Mouse (Mus musculus): ENCODE measurements at regions not wholly inside any gene's neighbourhood (a gene's known extent, or its start where the extent isn't known, plus 50 kb on each side); places are given as distances from the start of the nearest gene placed in this dataset.

DNA sequence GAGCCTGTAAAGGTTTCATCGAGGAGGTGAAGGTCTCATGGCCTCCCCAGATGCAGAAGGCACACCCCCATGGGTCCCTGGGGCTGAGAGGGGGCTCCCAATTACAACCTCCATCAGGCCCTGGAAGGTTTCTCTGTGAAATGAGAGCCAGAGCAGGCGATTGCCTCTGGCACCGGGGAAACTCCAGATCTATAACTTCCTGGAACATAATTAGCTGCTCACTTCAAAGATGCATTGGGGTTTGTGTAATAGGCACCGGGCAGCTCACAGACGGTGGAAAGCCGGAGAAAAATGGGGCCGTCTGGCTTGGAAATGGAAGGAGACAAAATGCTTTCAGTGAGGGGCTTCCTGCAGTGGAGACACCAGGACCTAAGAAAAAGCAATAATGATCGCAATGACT lies 151.2 kb upstream of the Mvb12b start:
- DNase-seq = no peak

GRCm38 (mm10) chr2:34033212-34033611 lies 145.5 kb upstream of the Mvb12b start:
- DNase-seq = peak; percentile 22

DNA sequence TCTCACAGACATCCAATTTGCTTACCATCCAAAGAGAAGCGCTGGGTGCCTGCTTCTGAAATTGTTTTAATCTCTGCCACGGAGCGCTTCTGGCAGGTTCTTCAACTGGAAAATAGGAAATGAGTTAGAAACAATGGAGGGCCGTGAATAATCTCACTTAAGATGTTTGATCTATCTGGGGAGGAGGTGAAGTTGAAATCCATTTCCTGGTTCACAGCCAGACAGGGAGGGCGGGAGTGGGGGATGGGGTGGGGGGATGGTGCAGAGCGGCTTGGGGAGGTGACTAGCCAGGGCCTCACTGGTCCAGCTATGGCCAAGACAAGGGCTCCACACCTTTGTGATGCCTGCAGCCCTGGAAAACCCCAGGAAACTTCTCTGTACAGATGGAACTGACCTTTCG lies 143.7 kb upstream of the Mvb12b start:
- no peak for DNase-seq

DNA sequence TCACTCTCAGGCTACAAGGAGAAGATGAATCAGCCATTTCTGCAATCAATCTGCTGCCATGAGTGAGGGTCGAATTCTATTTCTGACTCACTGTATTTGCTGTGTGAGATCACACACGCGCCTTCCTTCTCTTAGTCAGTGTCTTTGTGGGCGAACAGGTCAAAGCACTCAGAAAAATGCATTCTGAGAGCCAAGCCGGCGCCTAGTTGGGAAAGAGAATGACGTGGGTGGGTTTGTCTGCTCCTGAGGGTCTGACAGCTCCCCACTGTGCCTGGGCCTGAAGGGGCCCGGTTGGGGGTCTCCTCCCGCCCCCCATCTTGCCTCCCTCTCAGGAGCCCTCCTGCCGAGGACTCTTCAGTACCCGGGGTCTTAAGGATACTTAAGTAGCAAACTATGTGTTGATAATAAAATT lies 143.3 kb upstream of the Mvb12b start:
- no peak for DNase-seq

DNA sequence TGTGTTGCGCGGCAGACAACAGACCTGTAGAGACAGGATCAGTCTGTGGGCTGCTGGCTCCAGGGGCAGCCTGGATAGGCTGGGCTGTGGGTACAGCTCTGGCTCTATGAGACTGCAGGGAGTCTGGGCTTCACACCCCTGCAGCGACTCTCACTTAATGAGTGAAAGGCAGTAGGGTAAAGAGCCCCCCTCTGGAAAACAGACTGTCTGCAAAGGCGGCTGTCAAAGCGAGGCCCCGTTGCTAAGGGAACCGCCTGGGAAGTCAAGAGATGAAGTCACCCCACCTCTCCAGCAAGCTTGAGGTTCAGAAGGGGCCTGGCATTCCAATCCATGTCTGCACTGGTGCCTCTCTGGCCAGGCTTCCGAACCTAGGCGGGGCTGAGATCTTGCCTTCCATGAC lies 139.7 kb upstream of the Mvb12b start:
- DNase-seq = no peak

DNA sequence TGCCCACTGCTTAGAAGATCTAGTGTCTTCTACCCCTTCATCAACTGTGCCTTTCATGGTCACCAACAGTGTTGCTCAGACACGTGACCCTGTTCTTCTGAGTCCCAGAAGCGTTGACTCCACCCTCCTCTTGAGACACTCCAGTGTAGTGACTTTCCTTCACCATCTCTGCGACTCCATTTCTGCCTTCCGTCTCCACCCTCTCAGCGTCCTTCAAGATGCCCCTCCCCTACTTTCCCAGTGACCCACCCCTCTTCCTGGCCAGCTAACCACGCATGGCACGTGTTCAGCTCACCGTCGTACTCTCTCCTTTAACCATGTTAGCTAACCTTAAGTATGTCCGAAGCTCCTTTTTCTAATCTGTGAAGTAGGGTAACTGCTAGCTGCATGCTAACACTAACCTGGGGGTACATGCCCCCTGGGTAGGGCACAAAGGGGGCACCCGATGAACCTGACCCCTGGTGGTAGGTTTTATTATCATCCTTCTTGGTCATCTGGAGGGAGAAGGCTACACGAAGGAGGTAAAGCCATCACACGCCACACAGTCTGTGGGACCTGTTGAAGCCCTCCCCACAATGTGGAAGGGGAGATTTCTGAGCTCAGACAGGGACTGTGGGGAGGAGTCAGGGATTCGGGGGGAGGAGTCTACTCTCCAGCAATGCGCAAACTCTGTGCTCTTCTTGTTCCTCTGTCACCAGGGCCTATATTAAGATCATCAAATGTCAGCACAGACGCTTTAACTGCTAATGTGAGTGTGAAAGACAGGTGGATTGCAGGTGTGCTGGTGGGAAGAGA lies 139.0 kb upstream of the Mvb12b start:
- peak; percentile 39 for DNase-seq

GRCm38 (mm10) chr2:34025715-34026360 lies 138.1 kb upstream of the Mvb12b start:
- DNase-seq = peak; percentile 29

- no peak for DNase-seq
Observed at GRCm38 (mm10) chr2:34017142-34017453, 129.4 kb upstream of the Mvb12b start.

DNA sequence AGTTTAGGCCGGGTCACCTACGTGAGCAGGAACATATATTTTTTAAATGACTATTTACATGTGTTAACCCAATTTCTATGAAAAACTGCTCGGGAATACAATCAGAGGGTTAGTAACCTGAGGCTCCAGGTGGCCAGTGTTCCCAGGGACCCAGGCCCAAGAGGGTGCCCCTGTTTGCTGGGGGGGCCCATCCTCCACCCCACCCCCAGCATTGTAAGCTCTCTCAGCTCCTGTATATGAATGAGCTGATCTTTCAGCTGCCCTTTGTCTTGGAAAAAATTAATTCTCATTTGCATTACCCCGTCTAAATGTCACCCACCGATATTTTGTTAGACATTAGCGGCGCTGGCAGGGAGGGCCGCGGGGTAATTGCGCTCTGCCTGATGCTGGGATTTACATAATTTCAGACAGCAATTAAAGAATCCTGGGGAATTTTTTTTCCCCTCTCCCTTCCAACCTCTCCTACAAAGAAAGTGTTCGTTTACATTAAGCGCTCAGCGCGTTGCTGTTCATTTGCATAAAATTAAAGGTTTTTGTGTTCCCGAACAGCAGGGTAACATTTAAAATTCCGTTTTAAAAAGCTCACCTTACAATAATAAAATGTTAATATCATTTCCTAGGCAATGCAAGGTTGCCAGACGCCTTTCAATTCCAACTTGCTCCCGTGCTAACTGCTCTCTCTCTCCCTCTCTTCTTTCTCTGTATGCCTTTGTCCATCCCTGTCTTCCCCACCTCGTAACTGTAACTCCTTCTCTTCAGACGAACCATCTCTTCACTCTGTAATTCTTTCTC lies 128.8 kb upstream of the Mvb12b start:
- DNase-seq = no peak

DNA sequence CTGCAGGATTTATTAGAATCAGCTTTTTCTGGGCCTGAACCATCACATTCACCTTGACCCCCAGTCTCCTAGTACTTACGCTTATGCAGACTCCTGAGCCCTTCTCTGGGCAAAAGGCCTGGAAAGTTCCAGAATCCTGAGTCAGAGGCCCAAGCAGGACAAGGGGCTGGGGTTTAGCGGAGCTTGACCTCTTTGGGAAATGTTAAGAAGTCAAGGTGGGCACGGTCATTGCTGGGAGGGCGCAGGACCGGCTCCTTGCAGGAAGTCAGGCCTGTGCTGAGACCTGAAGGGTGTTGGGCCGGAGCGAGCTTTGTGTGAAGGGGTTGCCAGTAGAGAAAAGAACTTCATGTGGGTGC lies 127.9 kb upstream of the Mvb12b start:
- no peak for DNase-seq

GRCm38 (mm10) chr2:34014868-34015639 lies 127.3 kb upstream of the Mvb12b start:
- no peak for DNase-seq

- DNase-seq = no peak
Observed at GRCm38 (mm10) chr2:34010166-34010565, 122.4 kb upstream of the Mvb12b start.

- DNase-seq = no peak
Observed at GRCm38 (mm10) chr2:34007916-34008315, 120.2 kb upstream of the Mvb12b start.

- no peak for DNase-seq
Observed at GRCm38 (mm10) chr2:33997106-33997505, 109.4 kb upstream of the Mvb12b start.

- DNase-seq = no peak
Observed at GRCm38 (mm10) chr2:33996331-33996730, 108.6 kb upstream of the Mvb12b start.

DNA sequence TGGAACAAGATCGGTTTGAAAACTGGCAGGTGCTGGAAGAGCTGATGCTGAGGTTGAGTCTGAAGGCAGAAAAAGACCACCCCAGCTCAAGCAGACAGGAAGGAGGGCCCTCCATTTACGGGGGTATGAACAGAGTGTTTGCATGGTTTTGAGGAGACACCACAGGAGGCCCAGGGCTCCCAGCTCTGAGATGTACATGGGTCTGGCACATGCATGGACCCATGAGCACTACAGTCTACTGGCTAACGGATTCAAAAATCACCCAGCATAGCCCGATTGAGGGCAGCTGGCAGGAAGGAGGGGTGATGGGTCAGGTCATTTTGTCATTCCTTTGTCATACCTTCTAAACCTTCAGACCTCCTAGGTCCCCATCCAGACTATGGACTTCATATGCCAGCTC lies 103.6 kb upstream of the Mvb12b start:
- DNase-seq = peak; percentile 1

GRCm38 (mm10) chr2:33990711-33991110 lies 103.0 kb upstream of the Mvb12b start:
- peak; percentile 1 for DNase-seq

DNA sequence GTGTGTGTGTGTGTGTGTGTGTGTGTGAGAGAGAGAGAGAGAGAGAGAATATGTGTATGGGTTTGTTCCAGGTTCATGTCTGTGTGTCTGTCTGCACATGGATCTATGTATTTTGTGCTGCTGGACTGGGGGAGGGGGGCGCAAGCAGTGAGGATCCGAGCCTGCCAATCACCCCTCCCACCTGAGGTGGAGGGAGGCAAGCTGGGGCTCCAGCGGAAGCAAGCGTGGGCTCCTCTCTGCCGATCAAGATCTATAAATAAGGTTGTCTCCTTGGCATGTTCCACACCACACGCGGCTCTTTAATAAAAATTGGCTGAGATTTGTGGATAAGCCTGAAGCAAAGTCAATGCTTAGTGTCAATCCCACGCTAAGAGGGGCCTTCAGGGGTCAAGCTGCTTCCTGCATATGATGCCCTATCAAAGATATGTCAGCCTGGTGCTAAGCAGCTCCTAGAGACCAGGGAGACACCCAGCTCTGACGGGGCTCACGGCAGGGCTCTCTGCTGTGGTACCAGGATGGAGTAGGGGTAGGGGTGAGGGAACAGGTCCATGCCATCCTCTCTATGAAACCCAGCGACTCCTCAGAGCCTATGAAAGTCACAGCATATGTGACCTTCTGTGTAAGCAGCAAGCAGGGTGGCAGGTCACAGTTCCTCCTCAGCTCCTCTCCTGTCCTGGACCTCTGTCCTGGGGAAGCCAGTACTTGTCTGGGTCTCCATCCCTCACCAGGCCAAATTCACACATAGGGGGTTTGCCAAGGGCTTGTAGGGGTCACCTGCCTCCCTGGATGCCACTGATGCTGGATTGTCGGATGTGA lies 102.0 kb upstream of the Mvb12b start:
- DNase-seq = peak; percentile 1

GRCm38 (mm10) chr2:33986420-33986819 lies 98.7 kb upstream of the Mvb12b start:
- no peak for DNase-seq

GRCm38 (mm10) chr2:33985316-33985715 lies 97.6 kb upstream of the Mvb12b start:
- DNase-seq = no peak

DNA sequence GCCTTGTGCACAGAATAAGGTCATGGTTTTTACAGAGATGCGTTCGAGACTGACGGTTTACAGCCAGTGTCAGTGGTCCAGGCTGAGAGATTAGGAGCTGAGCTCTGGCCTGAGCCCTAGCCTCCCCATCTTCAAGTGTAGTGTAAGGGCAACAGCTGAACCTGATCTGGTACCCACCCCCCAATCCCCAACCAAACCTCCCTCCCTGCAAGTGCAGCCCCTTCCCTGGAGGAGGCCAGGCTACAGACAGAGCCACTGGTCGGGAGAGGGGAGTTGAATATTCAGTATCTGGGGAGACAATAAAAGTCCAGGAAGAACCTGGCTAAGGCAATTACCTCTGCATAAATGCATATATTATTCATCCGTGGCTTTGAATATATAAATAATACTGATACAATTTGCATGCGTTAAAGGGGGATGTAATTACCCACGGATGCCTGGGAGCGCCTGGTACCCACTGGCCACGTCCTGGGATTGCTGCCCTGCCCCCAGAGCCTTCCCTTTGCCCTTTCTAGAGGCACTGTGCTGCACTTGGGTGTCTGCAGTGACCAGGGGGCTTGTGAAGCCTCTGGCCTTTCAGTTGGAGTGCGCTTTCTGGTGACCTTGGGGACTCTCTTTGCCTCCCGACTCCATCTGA lies 95.5 kb upstream of the Mvb12b start:
- no peak for DNase-seq

DNA sequence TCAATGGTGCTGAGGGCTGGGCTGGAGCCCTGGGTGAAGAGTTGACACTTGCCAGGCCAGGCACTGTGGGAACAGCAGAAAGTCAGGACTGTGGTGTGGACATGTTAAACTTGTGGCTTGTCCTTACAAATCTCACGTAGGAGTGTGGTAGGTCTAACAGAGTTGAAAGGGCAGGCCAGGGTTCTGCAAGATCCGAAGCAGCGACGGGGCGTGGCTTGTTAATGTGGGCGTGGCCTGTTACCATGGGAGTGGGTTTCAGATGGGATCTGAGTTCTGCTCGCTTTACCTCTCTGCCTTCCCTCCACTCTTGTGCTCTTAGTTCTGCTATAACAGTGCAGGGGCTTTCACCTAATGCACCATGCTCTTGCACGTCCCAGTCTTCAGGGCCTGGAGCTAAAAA lies 94.2 kb upstream of the Mvb12b start:
- no peak for DNase-seq
